Mouse (Mus musculus): Measurements from ENCODE around the gene Sf3a3. TPM values are rescaled to one million over a fixed set of nuclear protein-coding genes. Genes with fewer than 3 reads are reported as not detected.

Sf3a3 gene
- 133 and 140 TPM in 2 replicates for polyA plus RNA-seq (2015; fragmentation: Nextera tagmentation; extraction: Ambion mirVana)

GRCm38 (mm10) chr4:124714545-124715481 lies at the start of gene Sf3a3:
Sf3a3 (plus strand) TSS chr4:124714776.
- H3K27ac ChIP-seq = peak within 1 kb of the TSS; percentile 63
- H3K4me2 ChIP-seq = peak within 1 kb of the TSS; percentile 78
- peaks cover 17% of the 10 kb centered on the region for H3K4me1 ChIP-seq
- H3K4me3 ChIP-seq (replicated peaks) = peak within 1 kb of the TSS; percentile 85
- peak within 1 kb of the TSS; percentile 94 for H3K9ac ChIP-seq
- ATAC-seq (ENCODE audit: insufficient read depth, low FRiP score, low read depth) = peak; percentile 91
- under 1% methylated on average over 57 of the region's 57 CpGs for WGBS
- H3K27me3 ChIP-seq (replicated peaks) = no peaks in the 10 kb centered on the region
- H3K36me3 ChIP-seq = peaks cover 24% of the 10 kb centered on the region
- no peaks in the 10 kb centered on the region for H3K9me3 ChIP-seq

- Histone ChIP-seq H3K9ac (no peak overlapping the region), H3K36me3 (no peaks in the 10 kb centered on the region), H3K4me2 (no peak overlapping the region), H3K4me3 (replicated peaks) (no peak overlapping the region), H3K4me1 (peaks cover 5% of the 10 kb centered on the region; the same call in 1 of the 2 replicates), H3K27ac (no peak overlapping the region), H3K9me3 (no peaks in the 10 kb centered on the region), H3K27me3 (replicated peaks) (peaks cover 56% of the 10 kb centered on the region)
- WGBS = 42% methylated on average over 14 of the region's 14 CpGs
- ATAC-seq (ENCODE audit: insufficient read depth, low FRiP score, low read depth) = no peak
Measured at GRCm38 (mm10) chr4:124667476-124668033, 47.0 kb upstream of the Sf3a3 start.

- WGBS = 21% methylated on average over 8 of the region's 8 CpGs
- no peak for ATAC-seq (ENCODE audit: insufficient read depth, low FRiP score, low read depth)
- H3K4me2 ChIP-seq = no peak overlapping the region
- H3K36me3 ChIP-seq = no peaks in the 10 kb centered on the region
- no peaks in the 10 kb centered on the region for H3K9me3 ChIP-seq
- no peak overlapping the region for H3K9ac ChIP-seq
- H3K27me3 ChIP-seq (replicated peaks) = peaks cover 56% of the 10 kb centered on the region
- H3K4me1 ChIP-seq = peaks cover 10% of the 10 kb centered on the region; the same call in 1 of the 2 replicates
- H3K27ac ChIP-seq = no peak overlapping the region
- no peak overlapping the region for H3K4me3 ChIP-seq (replicated peaks)
Measured at GRCm38 (mm10) chr4:124668078-124668477, 46.5 kb upstream of the Sf3a3 start.

GRCm38 (mm10) chr4:124670232-124670631 lies 44.3 kb upstream of the Sf3a3 start:
- Histone ChIP-seq H3K9ac (no peak overlapping the region), H3K27me3 (replicated peaks) (peaks cover 45% of the 10 kb centered on the region), H3K27ac (no peak overlapping the region), H3K4me1 (peaks cover 15% of the 10 kb centered on the region; the same call in 1 of the 2 replicates), H3K4me3 (replicated peaks) (no peak overlapping the region), H3K4me2 (no peak overlapping the region), H3K9me3 (no peaks in the 10 kb centered on the region), H3K36me3 (no peaks in the 10 kb centered on the region)
- WGBS = 71% methylated on average over 8 of the region's 8 CpGs
- no peak for ATAC-seq (ENCODE audit: insufficient read depth, low FRiP score, low read depth)

- 22% methylated on average over 7 of the region's 7 CpGs for WGBS
- peaks cover 37% of the 10 kb centered on the region for H3K27me3 ChIP-seq (replicated peaks)
- ATAC-seq (ENCODE audit: insufficient read depth, low FRiP score, low read depth) = no peak
Measured at GRCm38 (mm10) chr4:124671583-124671982, 43.0 kb upstream of the Sf3a3 start.

GRCm38 (mm10) chr4:124672347-124673320 lies 41.9 kb upstream of the Sf3a3 start:
- Histone ChIP-seq H3K9me3 (no peaks in the 10 kb centered on the region), H3K27me3 (replicated peaks) (peaks cover 30% of the 10 kb centered on the region; the same call in 1 of the 2 replicates), H3K4me2 (peak overlapping the region; percentile 19), H3K27ac (no peak overlapping the region), H3K4me3 (replicated peaks) (peak overlapping the region; percentile 14; the same call in 1 of the 2 replicates), H3K9ac (no peak overlapping the region), H3K4me1 (peaks cover 15% of the 10 kb centered on the region; the same call in 1 of the 2 replicates), H3K36me3 (peaks cover 2% of the 10 kb centered on the region; the same call in 1 of the 2 replicates)
- no peak for ATAC-seq (ENCODE audit: insufficient read depth, low FRiP score, low read depth)
- WGBS = 5% methylated on average over 27 of the region's 31 CpGs

More at GRCm38 (mm10) chr4:124671583-124671982, 43.0 kb upstream of the Sf3a3 start:
- Histone ChIP-seq H3K9me3 (no peaks in the 10 kb centered on the region), H3K4me1 (peaks cover 15% of the 10 kb centered on the region; the same call in 1 of the 2 replicates), H3K9ac (no peak overlapping the region), H3K27ac (no peak overlapping the region), H3K36me3 (no peaks in the 10 kb centered on the region), H3K4me3 (replicated peaks) (no peak overlapping the region), H3K4me2 (no peak overlapping the region)

- no peak for ATAC-seq (ENCODE audit: insufficient read depth, low FRiP score, low read depth)
Measured at GRCm38 (mm10) chr4:124674334-124675032, 40.1 kb upstream of the Sf3a3 start.

GRCm38 (mm10) chr4:124675037-124675436 lies 39.5 kb upstream of the Sf3a3 start:
- Histone ChIP-seq H3K9ac (no peak overlapping the region), H3K9me3 (no peaks in the 10 kb centered on the region), H3K4me3 (replicated peaks) (no peak overlapping the region), H3K27me3 (replicated peaks) (peaks cover 19% of the 10 kb centered on the region; the same call in 1 of the 2 replicates), H3K36me3 (peaks cover 15% of the 10 kb centered on the region), H3K4me1 (peaks cover 15% of the 10 kb centered on the region; the same call in 1 of the 2 replicates), H3K27ac (no peak overlapping the region), H3K4me2 (no peak overlapping the region)
- no peak for ATAC-seq (ENCODE audit: insufficient read depth, low FRiP score, low read depth)
- WGBS = 4% methylated on average over 4 of the region's 4 CpGs

More at GRCm38 (mm10) chr4:124674334-124675032, 40.1 kb upstream of the Sf3a3 start:
- H3K27ac ChIP-seq = no peak overlapping the region
- peaks cover 15% of the 10 kb centered on the region; the same call in 1 of the 2 replicates for H3K4me1 ChIP-seq
- peaks cover 19% of the 10 kb centered on the region; the same call in 1 of the 2 replicates for H3K27me3 ChIP-seq (replicated peaks)
- H3K9ac ChIP-seq = no peak overlapping the region
- H3K4me3 ChIP-seq (replicated peaks) = no peak overlapping the region
- no peaks in the 10 kb centered on the region for H3K9me3 ChIP-seq
- H3K4me2 ChIP-seq = no peak overlapping the region
- WGBS = 63% methylated on average over 17 of the region's 17 CpGs
- peaks cover 9% of the 10 kb centered on the region for H3K36me3 ChIP-seq

GRCm38 (mm10) chr4:124675958-124676357 lies 38.6 kb upstream of the Sf3a3 start:
- no peak for ATAC-seq (ENCODE audit: insufficient read depth, low FRiP score, low read depth)
- 86% methylated on average over 6 of the region's 6 CpGs for WGBS
- Histone ChIP-seq H3K9me3 (no peaks in the 10 kb centered on the region), H3K27ac (no peak overlapping the region), H3K4me3 (replicated peaks) (no peak overlapping the region), H3K9ac (no peak overlapping the region), H3K36me3 (peaks cover 23% of the 10 kb centered on the region), H3K4me2 (no peak overlapping the region), H3K4me1 (peaks cover 15% of the 10 kb centered on the region; the same call in 1 of the 2 replicates), H3K27me3 (replicated peaks) (peaks cover 19% of the 10 kb centered on the region; the same call in 1 of the 2 replicates)

- Histone ChIP-seq H3K27ac (no peak overlapping the region), H3K27me3 (replicated peaks) (no peaks in the 10 kb centered on the region), H3K4me2 (no peak overlapping the region), H3K4me3 (replicated peaks) (no peak overlapping the region), H3K9ac (no peak overlapping the region), H3K9me3 (no peaks in the 10 kb centered on the region), H3K36me3 (peaks cover 55% of the 10 kb centered on the region), H3K4me1 (no peaks in the 10 kb centered on the region)
- 55% methylated on average over 7 of the region's 7 CpGs for WGBS
- ATAC-seq (ENCODE audit: insufficient read depth, low FRiP score, low read depth) = no peak
Measured at GRCm38 (mm10) chr4:124682270-124682669, 32.3 kb upstream of the Sf3a3 start.
